Mouse (Mus musculus) liver, postnatal 0 days (tissue): ENCODE results near the gene Rpl5. TPM values are rescaled to one million over a fixed set of nuclear protein-coding genes. Genes with fewer than 3 reads are reported as not detected.
A peak's percentile ranks its signal among the peaks of the same experiment; 100 is the strongest.
"Not testable (repeated sequence)": the region's sequence is repeated elsewhere in the genome, so short reads cannot be mapped to it uniquely, and the experiment has no call there.

ENCODE experiments used
- ATAC-seq: fragments of 200-750 bp; cut with Nextera tagmentation; 2 replicates; pipeline ENCODE4 v1.8.0; 2017; ENCODE audit warnings: mild to moderate bottlenecking, moderate library complexity
- DNase-seq: peaks from one replicate; pipeline ENCODE4 v3.0.0-alpha.2; 2016
- H3K27ac ChIP-seq: fragments of 300-500 bp; sonication (generic); 2 replicates; pipeline ENCODE4 v1.5.1; 2014; ENCODE audit warnings: antibody characterized with exemption, moderate library complexity, mild to moderate bottlenecking, low read depth
- H3K27me3 ChIP-seq: fragments of 300-500 bp; sonication (generic); 2 replicates; pipeline ENCODE4 v1.6.1; 2014; ENCODE audit warnings: low read length, control low read depth, mixed read lengths; ENCODE audit not compliant: insufficient read depth
- H3K36me3 ChIP-seq: fragments of 300-500 bp; sonication (generic); replicated peaks from 2 replicates; pipeline ENCODE4 v1.6.1; 2014; ENCODE audit warnings: mild to moderate bottlenecking, control low read depth, low read length, moderate library complexity, mixed read lengths; ENCODE audit not compliant: insufficient read depth
- H3K4me1 ChIP-seq: fragments of 300-500 bp; sonication (generic); 2 replicates; pipeline ENCODE4 v1.6.1; 2014; ENCODE audit warnings: antibody characterized with exemption, mild to moderate bottlenecking, control low read depth; ENCODE audit not compliant: insufficient read depth
- H3K4me2 ChIP-seq: fragments of 300-500 bp; sonication (generic); 2 replicates; pipeline ENCODE4 v1.6.1; 2014; ENCODE audit warnings: low read depth, mild to moderate bottlenecking, low read length, moderate library complexity, mixed read lengths
- H3K4me3 ChIP-seq: fragments of 300-500 bp; sonication (generic); 2 replicates; pipeline ENCODE4 v1.5.1; 2014; ENCODE audit warnings: low read depth, low read length
- H3K9ac ChIP-seq: fragments of 300-500 bp; sonication (generic); replicated peaks from 2 replicates; pipeline ENCODE4 v1.6.1; 2014; ENCODE audit warnings: mild to moderate bottlenecking, moderate library complexity
- H3K9me3 ChIP-seq: fragments of 300-500 bp; sonication (generic); 2 replicates; pipeline ENCODE4 v1.6.1; 2016; ENCODE audit warnings: mild to moderate bottlenecking, control low read depth, low read length, mixed read lengths
- CTCF ChIP-seq: sonication (generic); IDR thresholded peaks from 2 replicates; pipeline ENCODE4 v1.5.1; 2016; ENCODE audit warnings: antibody characterized with exemption, low read depth
- EP300 ChIP-seq: IDR thresholded peaks from 2 replicates; pipeline ENCODE4 v1.6.1; 2016; ENCODE audit warnings: antibody characterized with exemption, low read depth, mild to moderate bottlenecking
- whole genome bisulfite sequencing: fragments of 180-500 bp; shearing (Covaris S2); extraction: QIAGEN DNeasy Blood & Tissue Kit; methylation state at CpG from one replicate; pipeline ENCODE4 v1.1.7; 2014; ENCODE audit not compliant: insufficient replicate concordance; 5-methylcytosine and 5-hydroxymethylcytosine counted together
- polyA plus RNA-seq: library from polyadenylated mRNA; unstranded; fragments of >200 nt; fragmentation: Nextera tagmentation; extraction: Ambion mirVana; gene quantifications from 2 replicates; pipeline ENCODE4 v1.2.1, GENCODE M21; 2015

The Rpl5 gene
- polyA plus RNA-seq, 1 experiment from 2014 or later = 20.2 TPM

DNA sequence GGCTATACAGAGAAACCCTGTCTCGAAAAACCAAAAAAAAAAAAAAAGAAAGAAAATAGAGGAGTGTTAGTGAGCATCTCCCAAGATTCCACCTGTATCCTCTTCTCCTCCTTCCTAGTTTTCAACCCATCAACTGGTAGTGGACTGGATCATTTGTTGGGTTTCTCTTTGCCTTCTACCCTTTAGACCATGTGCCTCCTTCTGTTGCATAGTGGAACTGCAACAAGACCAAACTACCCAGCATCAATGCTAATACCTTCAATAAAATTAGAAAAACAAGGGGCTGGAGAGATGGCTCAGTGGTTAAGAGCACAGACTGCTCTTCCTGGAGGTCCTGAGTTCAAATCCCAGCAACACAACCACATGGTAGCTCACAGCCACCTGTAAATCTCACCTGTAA, 8.8 kb upstream of the Rpl5 start:
- H3K9ac ChIP-seq, H3K27ac ChIP-seq, H3K36me3 ChIP-seq, H3K27me3 ChIP-seq, H3K9me3 ChIP-seq, H3K4me2 ChIP-seq, H3K4me1 ChIP-seq, H3K4me3 ChIP-seq: not testable (repeated sequence)
- peak; percentile 57 for ATAC-seq
- peak; percentile 31 for DNase-seq
- peak; percentile 79 for TF ChIP-seq CTCF
- 60% methylated on average over 1 of the region's 1 CpGs for WGBS

DNA sequence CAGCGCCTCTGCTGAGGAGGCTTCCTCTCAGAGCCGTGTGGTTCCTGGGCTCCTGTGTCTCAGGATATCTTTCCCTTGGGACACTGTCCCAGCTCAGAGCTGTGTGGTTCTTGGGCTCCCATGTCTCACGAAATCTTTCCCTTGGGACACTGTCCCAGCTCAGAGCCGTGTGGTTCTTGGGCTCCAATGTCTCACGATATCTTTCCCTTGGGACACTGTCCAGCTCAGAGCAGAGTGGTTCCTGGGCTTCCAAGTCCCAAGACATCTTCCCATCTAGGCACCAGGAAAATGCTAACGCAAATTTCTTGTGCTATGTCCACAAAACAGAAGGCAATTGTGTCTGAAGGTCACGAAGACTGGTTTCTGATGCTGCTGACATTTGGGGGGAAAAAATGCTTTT, 5.6 kb upstream of the Rpl5 start:
- H3K36me3 ChIP-seq = no peaks in the 10 kb centered on the region
- no peak overlapping the region for H3K4me2 ChIP-seq
- no peaks in the 10 kb centered on the region for H3K9me3 ChIP-seq
- no peak overlapping the region for H3K4me3 ChIP-seq
- ATAC-seq (no peak), DNase-seq (no peak)
- no peaks in the 10 kb centered on the region for H3K27me3 ChIP-seq
- H3K4me1 ChIP-seq = peaks cover 4% of the 10 kb centered on the region
- TF ChIP-seq EP300 (no peak), CTCF (no peak)
- no peak overlapping the region for H3K9ac ChIP-seq
- WGBS = 69% methylated on average over 7 of the region's 7 CpGs
- H3K27ac ChIP-seq = no peak overlapping the region

DNA sequence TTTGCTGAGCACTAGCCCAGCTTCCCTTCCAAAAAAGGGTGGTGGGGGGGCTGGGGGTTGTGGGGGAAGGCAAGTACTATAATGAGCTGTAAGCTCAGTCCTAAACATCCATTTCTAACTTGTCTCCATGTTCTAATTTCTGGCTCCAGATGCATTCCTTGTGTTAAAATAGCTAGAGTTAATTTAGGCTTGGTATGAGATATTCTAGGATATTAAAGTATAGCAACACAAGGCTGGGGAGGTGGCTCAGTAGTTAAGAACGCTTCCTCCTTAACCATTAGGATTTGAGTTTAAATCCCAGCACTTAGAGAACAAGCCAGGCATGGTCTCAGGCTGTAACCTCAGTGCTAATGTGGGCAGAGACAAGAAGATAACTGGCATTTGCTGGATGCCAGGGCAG, 4.0 kb upstream of the Rpl5 start:
- TF ChIP-seq EP300 = no peak
- 65% methylated on average over 1 of the region's 1 CpGs for WGBS

DNA sequence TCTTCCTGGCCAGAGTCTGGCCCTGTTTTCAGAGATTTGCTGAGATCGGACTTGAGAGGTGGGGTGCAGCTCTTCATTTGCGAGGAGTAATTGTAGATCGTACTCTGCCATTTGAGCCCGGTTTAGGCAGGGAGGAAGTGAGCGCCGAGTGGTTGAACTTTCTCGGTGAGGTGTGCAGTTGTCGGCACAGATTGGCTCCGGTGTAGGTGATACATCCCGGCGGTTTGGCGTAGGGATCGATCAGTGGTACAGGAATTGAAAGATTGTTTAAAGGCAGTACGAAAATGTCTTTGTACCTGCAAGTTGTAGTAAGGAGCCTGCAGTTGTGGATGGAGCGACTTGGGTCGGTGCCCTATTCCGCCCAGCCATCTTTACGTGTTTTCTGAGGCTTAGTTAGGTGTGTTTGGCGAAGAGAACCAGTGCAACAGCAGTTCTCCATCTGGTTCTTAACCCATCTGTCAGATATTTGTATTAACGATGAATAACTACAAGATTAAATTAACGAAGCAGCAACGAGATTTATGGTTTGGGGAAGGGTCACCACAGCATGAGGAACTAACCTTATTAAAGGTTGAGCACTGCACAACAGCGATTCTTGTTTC, 813 bp downstream of the Rpl5 start:
- no peak for TF ChIP-seq EP300
- TF ChIP-seq CTCF = no peak
- H3K36me3 ChIP-seq = peaks cover 34% of the 10 kb centered on the region
- H3K27ac ChIP-seq = peak overlapping the region; percentile 78
- ATAC-seq (peak; percentile 60), DNase-seq (no peak)
- H3K4me2 ChIP-seq = peak overlapping the region; percentile 78
- no peaks in the 10 kb centered on the region for H3K9me3 ChIP-seq
- H3K27me3 ChIP-seq = no peaks in the 10 kb centered on the region
- WGBS = under 1% methylated on average over 23 of the region's 23 CpGs
- peak overlapping the region; percentile 94 for H3K9ac ChIP-seq
- peaks cover 7% of the 10 kb centered on the region; the same call in 1 of the 2 replicates for H3K4me1 ChIP-seq
- peak overlapping the region; percentile 95 for H3K4me3 ChIP-seq

More for the DNA sequence above, 4.0 kb upstream of the Rpl5 start:
- Histone ChIP-seq H3K27ac (no peak overlapping the region), H3K27me3 (no peaks in the 10 kb centered on the region), H3K9ac (no peak overlapping the region), H3K9me3 (no peaks in the 10 kb centered on the region), H3K4me3 (no peak overlapping the region), H3K4me1 (no peaks in the 10 kb centered on the region), H3K36me3 (no peaks in the 10 kb centered on the region), H3K4me2 (no peak overlapping the region)
- DNase-seq (no peak), ATAC-seq (no peak)

DNA sequence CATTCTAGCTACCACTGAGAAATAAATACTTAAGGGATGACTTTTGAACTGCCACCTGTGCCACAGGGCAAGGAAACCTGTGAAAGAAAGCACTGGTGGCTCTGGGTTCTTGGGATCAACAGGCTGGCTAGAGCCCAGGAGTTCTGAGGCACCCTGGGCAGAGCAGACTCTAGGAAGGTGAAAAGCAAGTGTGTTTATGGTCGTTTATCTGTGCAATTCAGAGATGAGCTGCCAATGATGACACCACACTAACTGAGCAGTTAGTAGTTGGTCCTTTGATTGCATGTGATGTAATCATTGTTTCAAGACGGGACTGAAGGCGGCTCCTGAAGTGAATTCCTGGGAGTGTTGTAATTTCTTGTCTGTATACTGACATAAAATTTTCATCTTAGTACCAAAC, 4.0 kb downstream of the Rpl5 start:
- H3K9ac ChIP-seq = no peak overlapping the region
- TF ChIP-seq EP300 (no peak), CTCF (no peak)
- H3K9me3 ChIP-seq = no peaks in the 10 kb centered on the region
- no peak overlapping the region for H3K4me2 ChIP-seq
- DNase-seq (no peak), ATAC-seq (no peak)
- peaks cover 59% of the 10 kb centered on the region for H3K36me3 ChIP-seq
- no peak overlapping the region for H3K4me3 ChIP-seq
- no peak overlapping the region for H3K27ac ChIP-seq
- no peaks in the 10 kb centered on the region for H3K27me3 ChIP-seq
- 61% methylated on average over 3 of the region's 3 CpGs for WGBS
- peaks cover 7% of the 10 kb centered on the region; the same call in 1 of the 2 replicates for H3K4me1 ChIP-seq

DNA sequence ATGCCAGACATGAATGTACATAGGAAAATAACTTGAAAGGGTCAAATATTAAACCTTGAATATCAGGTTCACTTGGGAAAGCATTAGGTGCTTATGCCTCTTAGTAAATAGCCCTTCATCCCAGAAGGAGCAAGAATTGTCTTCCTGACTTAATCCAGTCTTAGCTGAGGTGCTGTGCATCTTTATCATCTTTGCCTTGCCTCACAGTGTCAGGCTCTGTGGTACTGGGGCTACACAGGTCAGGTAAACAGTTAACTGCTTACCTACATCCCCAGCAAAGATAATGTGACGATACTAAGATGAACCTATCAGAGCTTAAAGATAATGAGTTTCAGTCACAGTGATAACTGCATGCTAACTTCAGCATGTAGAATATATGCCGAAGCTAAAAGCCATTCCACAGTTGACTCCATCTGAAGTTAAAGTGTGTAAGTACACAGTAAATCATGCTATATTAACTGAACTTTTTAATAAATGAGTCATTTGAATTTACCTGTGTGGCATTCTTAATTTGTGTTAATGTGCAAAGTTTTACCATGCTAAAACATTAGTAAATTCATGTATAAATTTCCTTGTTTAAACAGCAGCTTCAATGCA, 8.3 kb downstream of the Rpl5 start:
- no peaks in the 10 kb centered on the region for H3K9me3 ChIP-seq
- ATAC-seq (no peak), DNase-seq (no peak)
- no peak overlapping the region for H3K4me2 ChIP-seq
- H3K9ac ChIP-seq = no peak overlapping the region
- H3K27me3 ChIP-seq = no peaks in the 10 kb centered on the region
- WGBS = 71% methylated on average over 2 of the region's 2 CpGs
- no peak overlapping the region for H3K4me3 ChIP-seq
- TF ChIP-seq CTCF (no peak), EP300 (no peak)
- H3K36me3 ChIP-seq = peaks cover 60% of the 10 kb centered on the region
- H3K4me1 ChIP-seq = no peaks in the 10 kb centered on the region
- no peak overlapping the region for H3K27ac ChIP-seq

DNA sequence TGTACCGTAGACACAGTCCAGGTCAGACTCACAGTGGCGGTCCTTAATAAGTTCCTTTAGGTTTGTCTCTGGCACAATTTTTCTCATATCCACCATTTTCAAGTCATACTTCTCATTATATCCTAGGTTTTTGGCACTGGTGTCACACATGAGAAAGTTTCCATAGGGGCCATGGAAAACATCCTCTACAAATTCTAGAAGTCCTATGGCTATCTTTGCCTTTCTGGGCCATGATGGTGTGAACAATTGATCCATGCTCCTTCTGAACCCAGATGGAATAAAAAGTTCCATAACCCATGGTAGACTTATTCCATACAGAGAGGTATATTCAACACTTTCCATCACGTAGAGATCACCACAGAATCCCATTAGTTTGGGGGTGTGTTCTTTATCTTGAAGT, 9.4 kb downstream of the Rpl5 start:
- no peak for DNase-seq
- H3K9ac ChIP-seq = no peak overlapping the region
- no peaks in the 10 kb centered on the region for H3K27me3 ChIP-seq
- 80% methylated on average over 3 of the region's 3 CpGs for WGBS
- peaks cover 50% of the 10 kb centered on the region for H3K36me3 ChIP-seq
- H3K4me1 ChIP-seq = no peaks in the 10 kb centered on the region
- no peak for ATAC-seq
- no peak overlapping the region for H3K4me2 ChIP-seq
- TF ChIP-seq CTCF = no peak
- TF ChIP-seq EP300 = no peak
- H3K4me3 ChIP-seq = no peak overlapping the region
- no peaks in the 10 kb centered on the region for H3K9me3 ChIP-seq
- H3K27ac ChIP-seq = no peak overlapping the region
